Mouse (Mus musculus): Measurements from ENCODE around the gene Plppr2. TPM values are rescaled to one million over a fixed set of nuclear protein-coding genes. Genes with fewer than 3 reads are reported as not detected.
A peak's percentile ranks its signal among the peaks of the same experiment; 100 is the strongest.

Gene Plppr2
- total RNA-seq (2021): 1 to 10 TPM; 1.5 to 2.0 TPM

DNA sequence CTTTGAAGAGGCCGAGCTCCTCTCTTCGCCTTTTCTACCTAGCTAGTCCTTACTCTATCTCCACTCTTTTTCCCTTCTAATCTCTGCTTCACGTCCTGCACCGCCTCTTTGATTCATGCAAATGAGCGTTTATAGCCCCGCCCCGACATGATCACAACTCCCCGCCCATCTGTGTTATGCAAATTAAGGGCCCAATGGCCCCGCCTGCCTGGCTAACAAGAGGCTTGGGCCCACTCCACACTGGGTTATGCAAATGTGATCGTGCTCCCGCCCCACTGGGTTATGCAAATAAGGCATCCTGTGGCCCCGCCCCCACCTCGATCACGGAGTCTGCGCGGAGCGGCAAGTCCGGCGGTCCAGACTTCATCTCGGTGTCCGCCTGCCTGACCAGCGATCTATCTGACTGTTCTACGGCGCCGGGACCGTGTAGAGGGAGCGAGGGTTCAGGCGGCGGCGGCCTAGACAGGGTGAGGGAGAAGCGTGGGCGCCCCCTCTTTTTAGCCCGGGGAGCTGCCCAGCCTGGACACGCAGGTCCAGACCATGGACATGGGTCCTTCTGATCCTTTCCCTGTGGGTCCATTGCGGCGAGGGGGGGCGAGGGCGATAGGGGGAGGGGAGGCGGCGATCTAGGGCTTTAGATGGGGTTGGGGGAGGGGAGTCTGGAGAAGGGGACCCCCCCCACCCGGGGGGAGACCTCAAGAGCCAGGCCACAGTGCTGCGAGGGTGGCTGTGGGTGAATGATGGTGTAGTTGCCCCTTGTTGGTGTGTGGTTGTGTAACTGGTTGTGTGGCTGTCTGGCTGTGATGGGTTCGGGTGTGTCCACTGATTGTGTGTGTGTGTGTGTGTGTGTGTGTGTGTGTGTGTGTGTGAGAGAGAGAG lies at the start of gene Plppr2:
Gene Plppr2 (plus strand): TSS at position 342 of the 879 bp plus-strand sequence.
- intact Hi-C loops (cut with DNase I): no loop called here
- peak; percentile 91 for DNase-seq (ENCODE audit: low spot score)

DNA sequence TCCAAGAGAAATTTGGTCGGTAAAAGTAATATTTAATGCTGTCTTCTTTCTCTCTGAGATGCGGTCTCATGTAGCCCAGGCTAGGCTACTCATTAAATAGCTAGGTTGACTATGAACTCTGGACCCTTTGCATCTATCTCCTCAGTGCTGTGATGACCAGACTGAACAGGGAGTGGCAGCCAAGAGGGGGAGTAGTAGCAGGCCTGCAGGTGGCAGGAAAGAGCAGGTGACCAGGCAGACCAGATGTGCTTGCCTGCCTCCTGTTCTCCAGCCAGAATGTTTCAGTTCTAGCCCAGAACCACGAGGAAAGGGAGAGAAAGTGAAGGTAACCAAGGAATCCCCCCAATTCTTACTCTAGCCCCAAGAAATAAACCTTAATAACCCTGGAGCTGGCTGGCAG lies 47.6 kb upstream of the Plppr2 start:
- intact Hi-C loops (cut with DNase I): no loop called here
- no peak for DNase-seq (ENCODE audit: low spot score)

DNA sequence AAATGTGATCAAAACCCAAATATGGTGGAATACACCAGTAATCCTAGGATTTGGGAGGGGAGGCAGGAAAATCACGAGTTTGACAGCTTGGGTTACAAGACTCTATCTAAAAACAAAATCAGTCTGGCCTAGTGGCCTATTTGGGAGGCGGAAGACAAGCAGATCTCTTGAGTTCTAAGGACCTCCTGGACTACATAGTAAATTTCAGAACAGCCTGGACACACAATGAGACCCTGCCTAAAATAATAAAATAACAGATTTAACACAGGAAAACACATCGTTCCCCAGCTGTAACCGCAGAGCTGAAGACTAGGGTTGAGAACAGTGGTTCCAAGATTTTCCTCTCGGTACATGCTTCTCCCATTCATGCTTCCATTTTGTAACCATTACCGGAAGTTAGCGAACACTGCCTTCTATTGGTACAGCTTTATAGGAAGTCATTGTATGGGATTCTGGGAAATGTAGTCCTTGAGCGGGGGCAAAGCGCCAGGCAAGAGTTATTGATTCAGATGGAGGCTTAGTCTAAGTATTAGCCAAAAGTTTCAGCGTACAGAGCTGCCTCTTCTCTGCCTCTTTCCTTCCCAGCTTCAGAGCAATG lies 35.5 kb upstream of the Plppr2 start:
- intact Hi-C loops (cut with DNase I): no loop called here
- DNase-seq (ENCODE audit: low spot score): no peak

DNA sequence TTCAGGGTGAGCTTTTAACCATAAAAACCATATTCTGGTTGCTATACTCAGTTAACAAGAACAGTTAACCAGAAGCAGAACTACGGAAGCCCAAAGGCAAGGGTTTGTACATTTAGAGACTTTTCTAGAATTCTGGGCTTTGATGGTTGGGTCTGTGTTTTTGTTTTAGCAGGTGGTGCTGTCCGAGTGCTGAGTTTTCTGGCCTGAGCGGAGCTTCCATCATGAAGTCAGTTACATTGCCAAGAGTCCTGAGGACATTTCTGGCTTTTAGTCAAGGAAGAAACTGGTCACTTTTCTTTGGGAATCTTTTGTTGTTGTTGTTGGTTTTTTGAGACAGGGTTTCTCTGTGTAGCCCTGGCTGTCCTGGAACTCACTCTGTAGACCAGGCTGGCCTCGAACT lies 32.8 kb upstream of the Plppr2 start:
- intact Hi-C loops (cut with DNase I): no loop called here
- DNase-seq (ENCODE audit: low spot score): no peak

- DNase-seq (ENCODE audit: low spot score): no peak
- intact Hi-C loops (cut with DNase I): no loop called here
These were observed 28.6 kb upstream of the Plppr2 start for GRCm38 (mm10) chr9:21908216-21908615.

DNA sequence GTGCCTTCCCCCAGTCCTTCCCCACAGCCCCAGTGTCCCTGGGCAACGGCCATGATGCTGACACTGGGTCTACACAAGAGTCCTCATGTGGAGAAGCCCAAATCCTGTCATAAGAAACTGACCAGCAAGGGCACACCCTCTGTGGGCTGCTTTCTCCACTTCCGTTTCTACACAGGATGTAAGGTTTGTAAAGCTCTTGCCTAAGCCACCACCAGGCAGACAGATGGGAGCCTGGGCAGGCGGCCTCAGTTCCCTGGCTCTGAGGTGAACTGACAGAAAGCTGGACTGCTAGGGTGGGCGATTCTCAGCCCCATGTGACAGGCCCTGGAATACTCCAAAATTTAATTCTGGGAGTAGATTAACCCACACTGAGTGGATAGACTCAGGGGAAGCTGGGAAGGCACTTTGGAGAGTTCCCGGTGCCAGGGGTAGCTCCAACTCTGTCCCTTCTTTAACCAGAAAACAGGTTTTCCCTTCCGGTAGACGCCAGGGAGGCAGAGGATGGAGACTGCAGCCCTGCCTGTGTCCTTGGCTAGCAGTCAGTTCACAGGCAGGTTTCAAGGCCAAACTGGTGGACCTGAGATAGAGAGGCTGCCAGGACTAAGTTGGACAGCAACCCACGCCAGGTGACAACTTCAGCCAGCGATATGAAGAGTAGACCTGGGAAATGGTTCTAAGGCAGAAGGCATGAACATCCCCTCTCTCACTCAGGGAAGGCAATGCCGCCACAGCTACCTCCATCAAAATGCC lies 27.2 kb upstream of the Plppr2 start:
- intact Hi-C loops (cut with DNase I): no loop called here
- DNase-seq (ENCODE audit: low spot score): no peak

DNA sequence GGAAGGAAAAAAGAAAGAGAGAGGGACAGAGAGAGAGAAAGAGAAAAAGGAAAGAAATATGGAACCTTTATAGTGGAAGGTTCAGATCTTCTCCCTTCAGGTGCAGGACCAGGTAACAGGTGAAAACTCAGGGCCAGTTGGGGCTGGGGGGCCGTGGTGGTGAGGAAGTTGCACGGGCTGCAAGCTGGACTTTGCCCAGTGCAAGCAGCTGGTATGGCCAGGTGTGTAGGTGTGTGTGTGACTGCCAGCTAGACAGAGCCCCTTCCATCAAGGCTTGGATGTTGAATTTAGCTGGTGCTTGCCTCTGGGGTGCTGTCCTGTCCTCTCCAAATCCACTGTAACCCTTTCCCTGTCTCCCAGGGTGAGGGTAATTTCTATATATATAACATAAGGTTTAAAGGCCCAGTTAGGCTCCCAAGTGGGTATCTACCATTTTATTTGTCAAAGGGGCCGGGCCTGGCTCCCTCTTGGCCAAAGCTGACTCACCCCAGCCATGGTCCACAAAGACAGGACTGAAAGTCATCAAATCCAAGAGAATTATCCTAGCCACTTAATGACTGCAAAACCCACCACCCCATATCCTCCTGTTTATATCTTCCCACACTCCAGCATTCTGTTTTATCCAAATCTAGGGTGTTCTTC lies 19.9 kb upstream of the Plppr2 start:
- DNase-seq (ENCODE audit: low spot score): no peak
- intact Hi-C loops (cut with DNase I): no loop called here

DNA sequence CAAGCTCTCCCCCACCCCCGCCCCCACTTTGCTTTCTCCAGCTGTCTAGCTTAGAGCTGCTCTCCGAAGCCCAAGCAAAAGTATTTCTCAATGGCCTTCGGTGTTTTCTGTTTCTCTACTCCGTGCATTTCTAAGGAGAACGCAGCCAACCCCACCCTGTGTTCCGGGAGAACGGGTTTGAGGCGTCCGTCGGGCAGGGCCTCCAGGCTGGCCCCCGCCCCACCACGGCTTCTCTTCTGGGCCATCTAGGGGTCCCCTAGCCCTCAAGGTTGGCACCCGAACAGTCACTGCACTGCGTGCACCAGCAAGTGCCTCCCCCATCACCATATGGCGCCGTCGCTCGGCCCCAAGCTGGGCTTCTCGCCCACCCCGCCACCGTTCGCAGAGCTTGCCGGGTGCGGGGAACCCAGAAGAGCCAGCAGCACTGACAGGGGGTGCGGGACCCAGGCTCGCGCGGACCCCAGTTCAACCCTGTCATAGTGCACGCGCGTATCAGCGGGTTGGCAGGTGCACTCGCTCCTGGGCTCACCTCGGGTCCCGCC lies 19.3 kb upstream of the Plppr2 start:
- intact Hi-C loops (cut with DNase I): no loop called here
- DNase-seq (ENCODE audit: low spot score): no peak

- intact Hi-C loops (cut with DNase I): no loop called here
These were observed 18.7 kb upstream of the Plppr2 start, which contains the start of gene Rab3d for GRCm38 (mm10) chr9:21918035-21918592. Gene Rab3d (minus strand): TSS chr9:21918192.

GRCm38 (mm10) chr9:21918692-21919384 lies 18.0 kb upstream of the Plppr2 start:
- DNase-seq (ENCODE audit: low spot score): no peak
- intact Hi-C loops (cut with DNase I): no loop called here

More at GRCm38 (mm10) chr9:21918035-21918592, 18.7 kb upstream of the Plppr2 start, which contains the start of gene Rab3d:
- DNase-seq (ENCODE audit: low spot score): peak; percentile 91

DNA sequence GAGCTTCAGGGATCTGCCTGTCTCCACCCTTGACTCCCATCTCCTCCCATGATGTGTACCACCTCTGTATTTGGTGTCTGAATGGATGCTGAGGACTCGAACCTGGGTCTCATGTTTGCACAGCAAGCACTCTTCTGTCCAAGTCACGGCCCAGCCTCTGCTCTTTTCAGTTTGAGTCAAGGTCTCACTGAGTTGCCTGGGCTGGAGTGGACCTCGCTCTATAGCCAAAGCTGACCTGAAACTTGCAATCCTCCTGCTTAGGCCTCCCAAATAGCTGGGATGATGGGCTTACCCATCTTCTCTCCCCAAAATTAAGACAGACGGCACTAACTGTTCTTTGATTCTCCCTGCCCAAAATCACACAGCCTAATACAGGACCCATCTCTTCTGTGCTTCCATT lies 13.8 kb upstream of the Plppr2 start:
- DNase-seq (ENCODE audit: low spot score): no peak
- intact Hi-C loops (cut with DNase I): no loop called here

GRCm38 (mm10) chr9:21923490-21924098 lies 13.2 kb upstream of the Plppr2 start:
- intact Hi-C loops (cut with DNase I): no loop called here
- DNase-seq (ENCODE audit: low spot score): no peak

GRCm38 (mm10) chr9:21924099-21924493 lies 12.7 kb upstream of the Plppr2 start:
- peak; percentile 90 for DNase-seq (ENCODE audit: low spot score)
- intact Hi-C loops (cut with DNase I): no loop called here

GRCm38 (mm10) chr9:21925034-21925433 lies 11.8 kb upstream of the Plppr2 start:
- intact Hi-C loops (cut with DNase I): no loop called here
- DNase-seq (ENCODE audit: low spot score): no peak

- intact Hi-C loops (cut with DNase I): no loop called here
- no peak for DNase-seq (ENCODE audit: low spot score)
These were observed 11.3 kb upstream of the Plppr2 start for GRCm38 (mm10) chr9:21925506-21925905.

GRCm38 (mm10) chr9:21926155-21926554 lies 10.7 kb upstream of the Plppr2 start:
- intact Hi-C loops (cut with DNase I): no loop called here

GRCm38 (mm10) chr9:21926784-21927183 lies 10.0 kb upstream of the Plppr2 start:
- DNase-seq (ENCODE audit: low spot score): no peak
- intact Hi-C loops (cut with DNase I): no loop called here

More at GRCm38 (mm10) chr9:21926155-21926554, 10.7 kb upstream of the Plppr2 start:
- DNase-seq (ENCODE audit: low spot score): no peak

DNA sequence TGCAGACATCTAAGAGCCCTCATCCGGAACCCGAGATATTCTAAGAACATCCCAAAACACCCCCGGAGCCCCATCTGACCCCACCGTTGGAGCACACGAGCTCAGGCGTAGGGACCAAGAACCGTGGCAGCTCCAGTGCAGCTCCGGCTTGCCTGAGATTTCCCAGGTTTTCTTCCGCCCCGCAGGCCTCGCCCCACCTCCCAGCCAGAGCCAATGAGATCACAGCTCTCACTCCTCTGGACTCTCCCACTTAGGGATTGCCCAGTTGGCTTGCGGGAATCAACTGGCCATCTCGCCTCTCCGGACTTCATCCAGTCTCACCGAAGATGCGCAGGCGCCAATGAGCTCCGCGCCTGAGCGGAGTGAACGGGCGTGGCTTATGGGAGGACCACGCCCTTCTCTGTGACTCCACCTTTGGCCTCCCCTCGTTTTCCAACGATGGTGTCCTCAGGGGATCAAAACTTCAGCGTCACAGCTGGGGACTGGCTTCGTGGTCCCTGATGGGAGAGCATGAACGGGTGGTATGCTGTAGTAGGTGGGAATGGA lies 9.6 kb upstream of the Plppr2 start, which contains the start of the genes Ccdc159 and Tmem205:
Gene Ccdc159 (plus strand): TSS at position 264 of the 546 bp plus-strand sequence.
Gene Tmem205 (minus strand): TSS at position 349 of the 546 bp plus-strand sequence.
- intact Hi-C loops (cut with DNase I): no loop called here
- DNase-seq (ENCODE audit: low spot score): peak; percentile 94

Data from heart, postnatal 25 days (tissue).